Mouse (Mus musculus) mouse embryonic stem cell (cell line): Measurements from ENCODE around the gene Mrpl47.
"Not testable (repeated sequence)": the region's sequence is repeated elsewhere in the genome, so short reads cannot be mapped to it uniquely, and the experiment has no call there.

Source experiments
- in situ Hi-C, 2 experiments: fragments of 300-500 bp; cut with MboI; formaldehyde crosslinking; loops; 1 replicate in 1 of 2; 3 replicates in 1 of 2; pipeline ENCODE4 v1.14.3; 2019 to 2020; ENCODE audit warnings: low sequenced_read_pairs in 2 of 2, low pct_unique_long_range_greater_than_20kb in 1 of 2, mixed read lengths in 1 of 2; ENCODE audit not compliant: unreplicated experiment in 1 of 2

The Mrpl47 gene

GRCm38 (mm10) chr3:32713711-32714110, 23.7 kb downstream of the Mrpl47 start:
- in situ Hi-C loops: no loop called here

GRCm38 (mm10) chr3:32709388-32709787, 28.0 kb downstream of the Mrpl47 start:
- in situ Hi-C loops: no loop called here

GRCm38 (mm10) chr3:32708368-32709231, 28.8 kb downstream of the Mrpl47 start:
- in situ Hi-C loops: no loop called here

GRCm38 (mm10) chr3:32708052-32708367, 29.4 kb downstream of the Mrpl47 start:
- in situ Hi-C loops: no loop called here

DNA sequence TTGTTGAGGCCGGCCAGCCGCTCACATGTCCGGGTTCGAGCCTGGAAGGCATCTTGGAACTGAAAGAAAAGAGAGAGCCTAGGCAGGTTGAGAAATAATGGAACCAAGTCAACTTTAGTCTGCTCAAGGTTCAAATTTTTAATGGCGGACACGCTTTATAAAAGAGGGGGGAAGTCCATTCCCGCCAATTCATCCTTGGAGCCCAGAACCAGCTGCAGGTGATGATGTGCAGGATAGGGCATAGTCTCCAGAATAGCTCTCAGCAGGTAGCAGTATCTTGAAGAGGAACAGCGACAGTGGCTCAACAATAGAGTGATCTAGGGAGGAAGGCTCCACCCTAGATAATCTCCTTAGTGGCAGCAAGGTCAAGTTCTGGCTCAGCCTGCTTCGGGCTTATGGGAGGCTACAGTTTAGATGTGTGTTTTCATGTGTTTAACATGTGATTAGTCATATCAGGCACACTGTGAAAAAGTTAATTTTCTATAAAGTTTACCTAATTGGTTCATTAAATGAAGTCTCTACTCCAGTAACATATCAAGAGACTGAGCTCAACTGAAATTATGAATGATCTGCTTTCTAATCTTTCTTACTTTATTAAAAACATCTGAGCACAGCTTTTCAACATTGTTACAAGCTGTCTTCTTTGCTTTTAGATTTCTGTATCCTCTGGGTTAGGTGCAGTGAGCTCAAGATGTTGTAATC, 31.6 kb downstream of the Mrpl47 start, which contains the start of gene Actl6a:
Gene Actl6a, plus strand, starts transcription at position 652 of the 702 bp plus-strand sequence.
- in situ Hi-C loops: not testable (repeated sequence)

DNA sequence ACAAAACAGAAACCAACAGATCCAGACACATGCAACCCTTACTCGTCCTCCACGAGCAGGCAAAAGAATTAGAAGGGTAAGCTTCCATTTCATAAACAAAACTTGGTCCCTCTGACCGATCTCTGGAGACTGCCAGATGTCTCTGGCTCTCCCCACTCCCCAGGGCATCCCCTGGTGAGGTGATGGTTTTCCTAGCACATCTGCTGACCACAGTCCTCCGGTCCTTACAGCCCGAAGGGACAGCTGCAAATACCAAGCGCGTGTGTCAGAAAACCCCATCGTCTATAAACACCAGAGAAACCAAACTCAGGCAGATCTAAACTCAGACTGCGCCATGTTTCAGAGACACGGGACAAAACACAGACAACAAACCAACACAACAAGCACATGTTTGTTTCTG, 32.8 kb downstream of the Mrpl47 start:
- in situ Hi-C loops: not testable (repeated sequence)

DNA sequence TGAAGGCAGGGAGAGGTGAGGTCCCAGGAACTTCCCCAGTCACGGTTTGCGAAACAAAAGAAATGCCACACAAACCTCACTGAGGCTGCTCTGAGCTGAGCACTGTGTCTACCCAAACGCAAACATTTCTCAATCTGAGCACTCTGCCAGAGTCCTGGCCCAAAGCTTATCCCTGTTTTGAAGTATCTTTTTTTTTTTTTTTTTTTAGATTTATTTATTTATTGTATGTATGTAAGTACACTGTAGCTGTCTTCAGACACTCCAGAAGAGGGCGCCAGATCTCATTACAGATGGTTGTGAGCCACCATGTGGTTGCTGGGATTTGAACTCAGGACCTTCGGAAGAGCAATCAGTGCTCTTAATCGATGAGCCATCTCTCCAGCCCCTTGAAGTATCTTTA, 33.4 kb downstream of the Mrpl47 start:
- in situ Hi-C loops: not testable (repeated sequence)

DNA sequence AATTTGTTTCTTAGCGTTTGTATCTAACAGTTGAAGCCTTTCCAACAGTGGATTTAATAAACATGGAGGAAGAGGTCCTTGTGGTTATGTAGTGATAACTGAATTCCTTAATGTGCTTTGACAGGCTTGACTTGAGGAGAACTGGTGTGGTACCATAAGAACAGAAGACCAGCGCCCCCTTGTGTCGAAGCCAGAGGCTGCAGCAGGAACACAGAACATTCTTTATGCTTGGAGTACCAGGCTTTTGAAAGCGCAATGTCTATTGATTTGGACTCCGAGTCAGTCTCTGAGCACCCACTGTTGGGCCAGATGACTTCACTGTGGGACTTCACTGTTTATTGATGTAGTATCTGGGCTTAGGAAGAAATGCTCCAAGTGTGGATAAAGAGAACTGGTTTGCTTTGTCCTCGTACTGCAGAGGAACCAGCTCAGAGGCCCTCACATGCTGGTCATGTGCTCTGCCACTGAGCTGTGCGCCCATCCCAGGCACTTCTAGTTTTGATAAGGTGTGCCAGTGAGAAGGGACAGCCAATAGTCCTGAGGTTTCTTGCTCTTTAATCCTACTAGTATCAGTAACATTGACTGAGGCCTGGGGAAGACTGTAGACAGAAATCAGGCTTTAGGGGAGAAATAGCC, 39.1 kb downstream of the Mrpl47 start:
- in situ Hi-C loops: loop anchor here (5.0 to 10.0 kb wide), 2 partner anchors 91 to 94 kb away; no protein-coding TSS in a partner anchor

DNA sequence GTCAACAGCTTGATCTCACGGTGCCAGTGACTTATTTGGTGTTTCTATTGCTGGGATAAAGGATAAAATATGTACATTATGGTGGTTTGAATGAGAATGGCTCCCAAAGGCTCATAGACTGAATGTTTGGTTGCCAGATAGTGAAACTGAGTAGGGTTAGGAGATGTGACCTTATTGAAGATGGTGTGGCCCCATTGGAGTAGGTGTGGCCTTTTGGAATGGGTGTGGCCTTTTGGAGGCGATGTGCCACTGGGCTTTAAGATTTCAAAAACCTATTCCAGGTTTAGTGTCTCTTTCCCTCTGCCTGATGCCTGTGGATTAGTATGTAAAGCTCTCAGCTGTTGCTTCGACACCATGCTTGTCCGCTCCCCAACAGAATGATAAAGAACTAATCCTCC, 41.8 kb downstream of the Mrpl47 start:
- in situ Hi-C loops: loop anchor here (5.0 to 10.0 kb wide), 2 partner anchors 88 to 91 kb away; no protein-coding TSS in a partner anchor

- in situ Hi-C loops: loop anchor here (5.0 to 10.0 kb wide), 2 partner anchors 88 to 90 kb away; no protein-coding TSS in a partner anchor
Measured at GRCm38 (mm10) chr3:32694737-32695582, 42.4 kb downstream of the Mrpl47 start.

DNA sequence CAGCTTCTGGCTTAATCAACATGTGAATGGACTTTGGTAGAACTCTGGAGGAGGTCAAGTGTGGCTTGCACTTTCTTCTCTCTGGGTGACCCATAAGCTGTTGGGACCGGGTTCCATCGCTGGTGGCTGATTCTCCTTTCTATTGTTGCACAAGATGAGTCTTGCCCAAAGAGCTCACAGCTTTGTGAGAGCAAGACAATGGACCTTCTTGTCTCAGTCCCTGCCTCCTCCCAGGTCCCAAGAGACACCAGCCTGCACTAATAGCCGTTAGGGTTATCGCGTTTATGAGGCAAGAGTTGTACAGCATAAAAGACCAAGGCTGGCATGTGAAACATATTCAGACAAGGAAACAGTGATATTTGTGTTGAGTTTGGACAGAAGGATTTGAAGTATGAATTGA, 43.2 kb downstream of the Mrpl47 start:
- in situ Hi-C loops: loop anchor here in 1 of 2 experiments (10.0 kb wide), 1 partner anchor 89 kb away; no protein-coding TSS in a partner anchor

- in situ Hi-C loops: loop anchor here in 1 of 2 experiments (10.0 kb wide), 1 partner anchor 87 kb away; no protein-coding TSS in a partner anchor
Measured at GRCm38 (mm10) chr3:32691841-32692240, 45.6 kb downstream of the Mrpl47 start.

DNA sequence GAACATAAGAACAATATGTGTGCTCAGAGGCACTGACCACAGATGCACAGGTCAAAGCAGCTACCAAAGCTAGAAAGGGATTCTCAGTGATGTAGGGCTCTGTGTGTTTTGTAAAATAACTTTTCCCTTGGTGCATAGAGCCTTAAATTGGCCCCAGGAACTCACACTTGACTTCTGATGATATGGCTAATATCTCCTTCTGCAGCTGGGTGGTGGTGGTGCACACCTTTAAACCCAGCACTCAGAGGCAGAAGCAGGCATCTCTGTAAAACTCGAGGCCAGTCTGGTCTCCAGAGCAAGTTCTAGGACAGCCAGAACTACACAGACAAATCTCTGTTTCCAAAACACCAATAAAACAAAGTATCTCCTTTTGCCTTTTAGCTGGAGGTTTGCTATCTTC, 46.5 kb downstream of the Mrpl47 start:
- in situ Hi-C loops: loop anchor here in 1 of 2 experiments (10.0 kb wide), 1 partner anchor 86 kb away; no protein-coding TSS in a partner anchor

DNA sequence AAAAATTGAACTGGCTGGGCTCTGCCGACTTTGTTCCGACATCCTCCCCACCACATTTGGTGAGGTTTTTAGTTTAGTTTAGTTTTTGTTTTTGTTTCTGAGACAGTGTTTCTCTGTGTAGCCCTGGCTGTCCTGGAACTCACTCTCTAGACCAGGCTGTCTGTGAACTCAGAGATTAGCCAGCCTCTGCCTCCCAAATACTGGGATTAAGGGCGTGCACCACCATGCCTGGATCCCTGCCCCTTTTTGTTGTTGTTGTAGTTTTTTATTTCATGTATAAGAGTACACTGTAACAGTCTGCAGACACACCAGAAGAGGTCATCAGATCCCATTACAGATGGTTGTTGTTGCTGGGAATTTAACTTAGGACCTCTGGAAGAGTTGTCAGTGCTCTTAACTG, 47.4 kb downstream of the Mrpl47 start:
- in situ Hi-C loops: loop anchor here in 1 of 2 experiments (10.0 kb wide), 1 partner anchor 85 kb away; no protein-coding TSS in a partner anchor

- in situ Hi-C loops: no loop called here
Measured at GRCm38 (mm10) chr3:32689567-32689999, 47.8 kb downstream of the Mrpl47 start.

DNA sequence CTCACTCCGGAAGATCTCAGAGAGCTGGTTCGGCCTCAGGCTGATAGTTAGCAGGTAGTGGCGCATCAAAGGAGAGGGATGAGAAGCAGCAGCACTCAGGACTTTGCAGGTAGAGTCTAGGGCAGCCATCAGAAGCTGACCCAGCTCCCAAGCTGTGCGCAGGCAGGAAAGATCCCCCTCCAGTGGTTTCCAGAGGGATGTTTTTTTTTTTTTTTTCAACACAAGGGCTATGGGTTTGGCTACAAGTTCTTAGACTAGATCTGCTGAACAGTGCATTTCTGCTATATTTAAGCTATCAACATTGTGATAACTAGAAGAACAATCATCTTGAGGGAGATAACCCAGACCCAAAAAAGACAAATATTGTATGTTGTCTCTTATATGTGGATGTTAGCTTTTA, 50.2 kb downstream of the Mrpl47 start:
- in situ Hi-C loops: no loop called here

GRCm38 (mm10) chr3:32686537-32686936, 50.9 kb downstream of the Mrpl47 start:
- in situ Hi-C loops: no loop called here

DNA sequence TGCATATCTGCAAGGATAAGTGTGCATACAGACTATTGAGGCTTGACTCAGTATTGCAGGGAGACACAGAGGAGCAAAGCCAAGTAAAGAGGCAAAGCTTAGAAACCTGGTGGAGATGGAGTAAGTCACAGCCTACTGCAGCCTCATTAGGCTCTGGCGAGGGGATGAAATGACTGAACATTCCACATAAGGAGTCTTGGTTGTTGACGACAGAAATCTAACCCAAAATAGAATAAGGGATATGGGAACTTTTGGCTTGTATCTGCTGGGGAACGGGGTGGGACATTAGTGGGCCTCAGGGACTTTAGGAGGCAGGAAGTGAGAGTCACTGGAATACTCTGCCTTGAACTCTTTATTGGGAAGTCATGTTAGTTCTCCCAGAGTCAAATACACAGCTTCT, 52.8 kb downstream of the Mrpl47 start:
- in situ Hi-C loops: no loop called here
